Mouse (Mus musculus): ENCODE measurements around the gene Cdon. TPM values are rescaled to one million over a fixed set of nuclear protein-coding genes. Genes with fewer than 3 reads are reported as not detected.

Gene Cdon
- total and polyA plus RNA-seq, 2 experiments = 0.37 to 0.49 TPM

- no peak overlapping the region for H3K9ac ChIP-seq (ENCODE audit: low read depth, low read length)
- no peaks in the 10 kb centered on the region for H3K27me3 ChIP-seq (ENCODE audit: control insufficient read depth, insufficient read depth, low read length)
- no peaks in the 10 kb centered on the region for H3K79me2 ChIP-seq (ENCODE audit: control insufficient read depth, insufficient read depth, low read length)
- 60% methylated on average over 13 of the region's 13 CpGs for WGBS
- H3K36me3 ChIP-seq (ENCODE audit: control insufficient read depth, insufficient read depth, low read length) = no peaks in the 10 kb centered on the region
- H3K27ac ChIP-seq (replicated peaks; ENCODE audit: insufficient read depth, low read depth, low read length) = no peak overlapping the region
- no peaks in the 10 kb centered on the region for H3K4me1 ChIP-seq (ENCODE audit: control insufficient read depth, insufficient read depth, low read length)
- no peak overlapping the region for H3K4me3 ChIP-seq (ENCODE audit: insufficient read depth, low read depth, low read length)
- DNase-seq (ENCODE audit: extremely low read depth, low read depth, low spot score) = no peak
- TF ChIP-seq POLR2A (IDR thresholded peaks at IDR 0.05; ENCODE audit: extremely low read depth, insufficient read depth, low read length) = no peak
- TF ChIP-seq CTCF (IDR thresholded peaks at IDR 0.05; ENCODE audit: low read depth, low read length) = no peak
These were observed 118.2 kb downstream of the Cdon start for GRCm38 (mm10) chr9:35539001-35539750.

GRCm38 (mm10) chr9:35541024-35541423 is 120.1 kb downstream of the Cdon start:
- Histone ChIP-seq H3K79me2 (ENCODE audit: control insufficient read depth, insufficient read depth, low read length) (no peaks in the 10 kb centered on the region), H3K27ac (replicated peaks; ENCODE audit: insufficient read depth, low read depth, low read length) (no peak overlapping the region), H3K4me3 (ENCODE audit: insufficient read depth, low read depth, low read length) (no peak overlapping the region), H3K36me3 (ENCODE audit: control insufficient read depth, insufficient read depth, low read length) (no peaks in the 10 kb centered on the region), H3K9ac (ENCODE audit: low read depth, low read length) (no peak overlapping the region), H3K27me3 (ENCODE audit: control insufficient read depth, insufficient read depth, low read length) (no peaks in the 10 kb centered on the region), H3K4me1 (ENCODE audit: control insufficient read depth, insufficient read depth, low read length) (no peaks in the 10 kb centered on the region)
- TF ChIP-seq POLR2A (IDR thresholded peaks at IDR 0.05; ENCODE audit: extremely low read depth, insufficient read depth, low read length) (no peak), CTCF (IDR thresholded peaks at IDR 0.05; ENCODE audit: low read depth, low read length) (no peak)
- WGBS = 81% methylated on average over 5 of the region's 5 CpGs
- no peak for DNase-seq (ENCODE audit: extremely low read depth, low read depth, low spot score)

- Histone ChIP-seq H3K27ac (replicated peaks; ENCODE audit: insufficient read depth, low read depth, low read length) (no peak overlapping the region), H3K79me2 (ENCODE audit: control insufficient read depth, insufficient read depth, low read length) (no peaks in the 10 kb centered on the region), H3K4me3 (ENCODE audit: insufficient read depth, low read depth, low read length) (no peak overlapping the region), H3K27me3 (ENCODE audit: control insufficient read depth, insufficient read depth, low read length) (no peaks in the 10 kb centered on the region), H3K4me1 (ENCODE audit: control insufficient read depth, insufficient read depth, low read length) (no peaks in the 10 kb centered on the region), H3K36me3 (ENCODE audit: control insufficient read depth, insufficient read depth, low read length) (no peaks in the 10 kb centered on the region), H3K9ac (ENCODE audit: low read depth, low read length) (no peak overlapping the region)
- 9% methylated on average over 6 of the region's 6 CpGs for WGBS
- DNase-seq (ENCODE audit: extremely low read depth, low read depth, low spot score) = peak; percentile 35
- TF ChIP-seq POLR2A (IDR thresholded peaks at IDR 0.05; ENCODE audit: extremely low read depth, insufficient read depth, low read length) (no peak), CTCF (IDR thresholded peaks at IDR 0.05; ENCODE audit: low read depth, low read length) (peak; percentile 67)
These were observed 120.6 kb downstream of the Cdon start for GRCm38 (mm10) chr9:35541488-35541887.

- H3K79me2 ChIP-seq (ENCODE audit: control insufficient read depth, insufficient read depth, low read length) = no peaks in the 10 kb centered on the region
- no peaks in the 10 kb centered on the region for H3K27me3 ChIP-seq (ENCODE audit: control insufficient read depth, insufficient read depth, low read length)
- 55% methylated on average over 6 of the region's 6 CpGs for WGBS
- DNase-seq (ENCODE audit: extremely low read depth, low read depth, low spot score) = no peak
- H3K4me3 ChIP-seq (ENCODE audit: insufficient read depth, low read depth, low read length) = no peak overlapping the region
- H3K36me3 ChIP-seq (ENCODE audit: control insufficient read depth, insufficient read depth, low read length) = no peaks in the 10 kb centered on the region
- TF ChIP-seq CTCF (IDR thresholded peaks at IDR 0.05; ENCODE audit: low read depth, low read length) (no peak), POLR2A (IDR thresholded peaks at IDR 0.05; ENCODE audit: extremely low read depth, insufficient read depth, low read length) (no peak)
- H3K4me1 ChIP-seq (ENCODE audit: control insufficient read depth, insufficient read depth, low read length) = no peaks in the 10 kb centered on the region
- no peak overlapping the region for H3K9ac ChIP-seq (ENCODE audit: low read depth, low read length)
- H3K27ac ChIP-seq (replicated peaks; ENCODE audit: insufficient read depth, low read depth, low read length) = no peak overlapping the region
These were observed 121.0 kb downstream of the Cdon start for GRCm38 (mm10) chr9:35541941-35542340.

GRCm38 (mm10) chr9:35543099-35543860 is 122.4 kb downstream of the Cdon start:
- H3K4me1 ChIP-seq (ENCODE audit: control insufficient read depth, insufficient read depth, low read length) = no peaks in the 10 kb centered on the region
- H3K9ac ChIP-seq (ENCODE audit: low read depth, low read length) = no peak overlapping the region
- H3K4me3 ChIP-seq (ENCODE audit: insufficient read depth, low read depth, low read length) = no peak overlapping the region
- H3K27me3 ChIP-seq (ENCODE audit: control insufficient read depth, insufficient read depth, low read length) = no peaks in the 10 kb centered on the region
- no peaks in the 10 kb centered on the region for H3K36me3 ChIP-seq (ENCODE audit: control insufficient read depth, insufficient read depth, low read length)
- no peak for TF ChIP-seq CTCF (IDR thresholded peaks at IDR 0.05; ENCODE audit: low read depth, low read length)
- TF ChIP-seq POLR2A (IDR thresholded peaks at IDR 0.05; ENCODE audit: extremely low read depth, insufficient read depth, low read length) = no peak
- H3K27ac ChIP-seq (replicated peaks; ENCODE audit: insufficient read depth, low read depth, low read length) = no peak overlapping the region
- WGBS = 88% methylated on average over 14 of the region's 14 CpGs
- no peaks in the 10 kb centered on the region for H3K79me2 ChIP-seq (ENCODE audit: control insufficient read depth, insufficient read depth, low read length)
- DNase-seq (ENCODE audit: extremely low read depth, low read depth, low spot score) = no peak

- no peak overlapping the region for H3K9ac ChIP-seq (ENCODE audit: low read depth, low read length)
- no peak overlapping the region for H3K27ac ChIP-seq (replicated peaks; ENCODE audit: insufficient read depth, low read depth, low read length)
- H3K4me1 ChIP-seq (ENCODE audit: control insufficient read depth, insufficient read depth, low read length) = no peaks in the 10 kb centered on the region
- H3K79me2 ChIP-seq (ENCODE audit: control insufficient read depth, insufficient read depth, low read length) = no peaks in the 10 kb centered on the region
- TF ChIP-seq POLR2A (IDR thresholded peaks at IDR 0.05; ENCODE audit: extremely low read depth, insufficient read depth, low read length) (no peak), CTCF (IDR thresholded peaks at IDR 0.05; ENCODE audit: low read depth, low read length) (no peak)
- H3K27me3 ChIP-seq (ENCODE audit: control insufficient read depth, insufficient read depth, low read length) = no peaks in the 10 kb centered on the region
- H3K4me3 ChIP-seq (ENCODE audit: insufficient read depth, low read depth, low read length) = no peak overlapping the region
- WGBS = 19% methylated on average over 2 of the region's 2 CpGs
- no peaks in the 10 kb centered on the region for H3K36me3 ChIP-seq (ENCODE audit: control insufficient read depth, insufficient read depth, low read length)
- DNase-seq (ENCODE audit: extremely low read depth, low read depth, low spot score) = peak; percentile 53
These were observed 123.7 kb downstream of the Cdon start for GRCm38 (mm10) chr9:35544666-35545065.
